Mouse (Mus musculus) MEL (cell line): ENCODE measurements around the gene Tspan18.

Experiments used
- BHLHE40 ChIP-seq: IDR thresholded peaks from 2 replicates; pipeline ENCODE4 v1.6.1; 2012; ENCODE audit warnings: low read depth, mild to moderate bottlenecking, inconsistent platforms, low read length, improper control_type of control experiment, borderline replicate concordance
- CHD2 ChIP-seq: IDR thresholded peaks from 2 replicates; pipeline ENCODE4 v1.6.1; 2011; ENCODE audit warnings: low read length, improper control_type of control experiment
- E2F4 ChIP-seq: IDR thresholded peaks from 2 replicates; pipeline ENCODE4 v1.6.1; 2011; ENCODE audit warnings: low read depth, low read length, improper control_type of control experiment, borderline replicate concordance
- GATA1 ChIP-seq: IDR thresholded peaks from 2 replicates; pipeline ENCODE4 v1.6.1; 2011; ENCODE audit warnings: low read depth, low read length, improper control_type of control experiment
- POLR2A ChIP-seq, 2 experiments: IDR thresholded peaks; 2 replicates each; pipeline ENCODE4 v1.6.1; 2011 to 2012; ENCODE audit warnings: low read length in 2 of 2, mild to moderate bottlenecking in 2 of 2, control low read depth in 1 of 2, improper control_type of control experiment in 1 of 2, low read depth in 1 of 2, moderate library complexity in 1 of 2; ENCODE audit not compliant: control insufficient read depth in 1 of 2, insufficient read depth in 1 of 2, poor library complexity in 1 of 2
- USF1 ChIP-seq: IDR thresholded peaks from 2 replicates; pipeline ENCODE4 v1.6.1; 2014; ENCODE audit warnings: low read depth, mild to moderate bottlenecking, inconsistent platforms, low read length, improper control_type of control experiment, moderate library complexity
- ZNF384 ChIP-seq: IDR thresholded peaks from 2 replicates; pipeline ENCODE4 v1.6.1; 2012; ENCODE audit warnings: low read depth, mild to moderate bottlenecking, inconsistent platforms, low read length, improper control_type of control experiment

DNA sequence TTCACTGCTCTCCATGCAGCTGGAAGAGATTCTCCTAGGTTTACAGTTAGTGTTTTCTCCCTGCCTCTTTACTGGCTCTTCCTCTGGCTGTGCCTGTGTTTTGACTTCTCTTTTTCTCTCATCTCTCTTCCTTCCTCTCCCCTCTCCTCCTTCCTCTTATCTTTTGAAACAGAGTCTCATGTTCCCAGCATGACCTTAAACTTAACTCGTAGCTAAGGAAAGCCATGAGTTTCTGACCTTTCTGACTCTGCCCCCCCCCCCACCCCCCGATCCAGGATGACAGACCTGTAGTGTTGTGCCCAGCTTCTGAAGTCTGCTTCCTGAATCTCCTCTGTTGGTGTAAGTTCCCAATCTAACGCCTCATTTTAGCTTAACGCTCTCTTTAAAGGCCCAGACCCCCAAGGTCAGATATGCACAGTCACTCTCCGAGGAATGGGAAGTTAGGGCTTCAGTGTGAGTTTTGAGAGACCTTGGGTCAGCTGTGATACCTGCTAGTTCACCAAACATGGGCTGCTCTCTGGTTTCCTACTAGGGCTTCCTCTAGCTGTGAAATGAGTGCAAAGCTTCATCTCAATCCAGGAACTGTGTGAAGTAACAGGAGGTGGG is 11.5 kb upstream of the Tspan18 start:
- no peak for TF ChIP-seq POLR2A (IDR thresholded peaks at IDR 0.05; ENCODE audit: control insufficient read depth in 1 of 2, insufficient read depth in 1 of 2, low read depth in 1 of 2, low read length in 2 of 2, poor library complexity in 1 of 2)
- peak; percentile 75 for TF ChIP-seq GATA1
- TF ChIP-seq BHLHE40: no peak
- no peak for TF ChIP-seq E2F4
- no peak for TF ChIP-seq USF1
- TF ChIP-seq CHD2: no peak
- no peak for TF ChIP-seq ZNF384
